Mouse (Mus musculus) heart, postnatal 25 days (tissue): Measurements from ENCODE around the gene Grb7. TPM values are rescaled to one million over a fixed set of nuclear protein-coding genes. Genes with fewer than 3 reads are reported as not detected.
A peak's percentile ranks its signal among the peaks of the same experiment; 100 is the strongest.

Experiments
- DNase-seq: peaks from one replicate; pipeline ENCODE4 v3.0.0; 2022; ENCODE audit warnings: low spot score
- intact Hi-C: fragments of 180-260 bp; cut with DNase I; formaldehyde crosslinking; loops from one replicate; pipeline ENCODE4 v1.15.1; 2025
- total RNA-seq, 2 experiments: library from RNA; stranded (reverse); gene quantifications; 2 replicates each; pipeline ENCODE4 v1.2.3; 2021

Gene Grb7
- total RNA-seq = not detected

DNA sequence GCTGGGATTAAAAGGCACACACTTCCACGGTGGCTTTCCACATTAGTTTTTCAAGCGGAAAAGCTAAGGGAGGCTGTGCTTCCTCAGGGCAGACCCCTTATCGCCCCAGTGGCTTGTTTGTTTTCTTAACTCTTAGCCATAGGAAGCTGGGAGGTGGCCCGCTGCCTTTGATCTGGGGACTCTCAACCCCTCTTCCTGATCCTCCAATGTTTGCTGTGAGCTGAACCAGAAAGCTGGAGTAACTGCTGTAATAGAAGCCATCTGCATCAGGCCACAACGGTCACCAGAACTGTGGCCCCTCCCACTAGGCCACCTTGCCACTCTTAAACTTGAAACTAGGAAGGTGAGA, at the start of gene Grb7:
TSS of gene Grb7 (plus strand) at position 182 of the 349 bp plus-strand sequence.
- intact Hi-C loops = no loop called here
- DNase-seq = no peak

DNA sequence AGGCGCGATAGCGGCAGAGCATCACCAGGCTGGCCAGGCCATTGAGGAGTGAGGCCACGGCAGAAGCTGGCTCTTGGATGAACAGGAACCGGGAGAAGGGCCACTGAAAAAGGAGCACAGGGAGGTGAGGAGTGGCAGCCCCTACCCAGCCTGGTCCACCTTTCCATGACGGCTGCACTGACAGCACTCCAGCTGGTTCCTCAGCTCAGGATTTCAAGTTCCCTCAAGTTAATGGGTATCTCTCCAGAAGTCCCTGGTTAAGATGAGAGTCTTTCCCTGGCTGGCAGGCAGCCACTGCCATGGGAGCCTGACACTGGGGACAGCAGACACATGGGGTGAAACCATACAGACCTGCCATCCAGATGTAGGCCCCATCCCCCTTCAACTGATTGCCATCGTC, 48.2 kb upstream of the Grb7 start:
- no peak for DNase-seq
- intact Hi-C loops = no loop called here

DNA sequence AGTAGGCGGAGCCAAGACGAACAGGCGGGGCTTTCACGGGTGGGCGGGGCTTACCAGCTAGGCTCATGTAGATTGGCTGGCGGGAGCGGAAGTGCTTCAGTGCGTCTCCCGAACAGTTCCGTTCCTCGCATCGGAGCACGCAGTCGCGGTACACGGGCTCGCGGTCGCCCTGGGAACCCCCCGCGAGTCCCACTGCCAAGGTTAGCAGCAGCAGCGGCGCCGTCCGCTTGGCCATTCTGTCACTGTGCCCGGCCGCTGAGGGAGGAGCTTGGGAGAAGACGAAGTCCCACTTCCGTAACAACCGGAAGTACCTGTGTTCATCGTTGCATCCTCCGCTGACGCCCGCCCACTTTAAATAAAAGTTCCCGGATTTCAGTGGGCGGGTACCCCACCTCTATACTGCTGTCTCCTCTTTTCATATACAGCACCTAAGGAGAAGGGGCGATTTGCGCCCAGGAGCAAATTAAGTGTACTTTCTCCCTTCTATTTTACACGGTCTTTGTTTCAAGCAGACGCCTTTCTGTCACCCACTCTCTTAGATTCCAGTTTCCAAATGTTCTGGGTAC, 46.0 kb upstream of the Grb7 start, which contains the start of gene Pgap3:
TSS of gene Pgap3 (minus strand) at position 330 of the 566 bp plus-strand sequence.
- intact Hi-C loops = loop anchor here (5.0 kb wide), 1 partner anchor 37 kb away; the partner anchor contains the start of gene Mien1

DNA sequence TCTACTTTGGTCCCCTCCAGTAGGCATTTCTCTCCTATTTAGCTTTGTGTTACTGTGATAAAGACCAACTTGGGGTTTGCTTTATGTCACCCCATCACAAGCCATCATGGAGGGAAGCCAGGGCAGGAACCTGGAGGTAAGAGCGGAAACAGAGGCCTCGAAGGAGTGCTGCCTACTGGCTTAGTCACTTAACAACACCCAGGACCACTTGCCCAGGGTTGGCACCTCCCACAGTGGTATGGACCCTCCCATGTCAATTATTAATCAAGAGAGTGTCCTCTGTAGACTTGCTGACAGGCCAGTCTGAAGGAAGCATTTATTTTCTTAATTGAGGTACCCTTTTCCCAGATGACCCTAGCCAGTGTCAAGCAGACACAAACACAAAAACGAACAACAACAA, 45.4 kb upstream of the Grb7 start:
- DNase-seq = no peak
- intact Hi-C loops = loop anchor here (5.0 kb wide), 1 partner anchor 36 kb away; the partner anchor contains the start of gene Mien1

More for the DNA sequence above, 46.0 kb upstream of the Grb7 start, which contains the start of gene Pgap3:
- peak; percentile 80 for DNase-seq

DNA sequence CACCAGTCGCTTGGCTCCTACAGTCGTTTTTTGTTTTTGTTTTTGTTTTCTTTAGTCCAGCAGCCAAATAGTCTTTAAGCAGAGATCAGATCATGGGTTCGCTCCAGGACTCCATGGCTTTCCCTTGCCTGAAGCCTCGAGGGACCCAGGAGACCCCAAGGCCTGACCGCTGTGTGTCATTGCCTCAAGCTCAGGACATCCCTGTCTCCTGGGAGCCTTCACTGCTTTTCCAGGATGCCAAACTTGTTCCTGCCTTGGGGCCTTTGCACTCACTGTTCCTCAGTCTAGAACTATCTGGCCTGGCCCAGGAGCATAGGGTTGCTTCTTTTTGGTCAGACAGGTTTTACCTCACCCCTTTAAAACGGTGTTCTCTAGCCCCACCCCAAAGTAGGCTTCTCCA, 39.6 kb upstream of the Grb7 start:
- intact Hi-C loops = no loop called here
- DNase-seq = no peak

DNA sequence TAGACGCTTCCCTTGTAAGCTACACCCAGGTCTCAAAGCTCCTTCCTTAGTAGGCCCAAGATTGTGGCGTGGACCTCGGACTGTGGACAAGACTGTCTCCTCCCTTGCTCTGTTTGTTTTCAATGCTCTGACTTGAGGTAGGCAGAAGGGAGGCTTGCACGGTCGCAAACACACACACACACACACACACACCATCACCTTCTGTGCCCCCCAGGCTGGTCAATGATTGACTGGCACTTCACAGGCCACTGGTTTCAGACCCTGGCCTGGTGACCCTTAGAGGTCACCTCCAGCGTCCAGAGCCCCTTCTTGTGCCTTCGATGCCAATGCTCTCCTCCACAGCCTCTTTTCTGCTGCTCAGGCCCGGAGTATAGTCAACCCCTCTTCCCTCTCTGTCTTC, 37.3 kb upstream of the Grb7 start:
- intact Hi-C loops = no loop called here
- no peak for DNase-seq

DNA sequence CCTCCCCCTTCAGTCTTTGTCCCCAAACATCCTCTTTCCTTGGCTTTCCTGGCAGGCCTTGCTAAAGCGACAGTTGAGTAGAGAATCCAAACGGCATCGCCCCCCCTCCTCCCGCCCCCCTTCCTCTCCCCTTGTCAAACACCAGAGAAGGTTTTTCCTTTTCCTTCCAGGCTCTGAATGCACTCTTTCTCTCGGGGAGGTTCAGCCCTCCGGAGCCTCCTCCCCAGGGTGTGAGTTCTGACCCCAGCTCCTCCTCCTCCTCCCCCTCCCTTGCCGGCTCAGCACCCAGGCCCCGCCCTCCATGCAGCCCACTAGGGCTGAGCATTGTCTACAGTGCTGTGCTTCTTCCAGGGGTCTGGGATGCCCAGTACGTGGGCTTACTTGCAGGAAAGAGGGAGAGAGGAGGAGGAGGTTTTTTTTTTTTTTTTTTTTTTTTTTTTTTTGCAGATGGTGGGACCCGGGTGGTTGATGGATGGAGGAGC, 36.8 kb upstream of the Grb7 start:
- no peak for DNase-seq
- intact Hi-C loops = no loop called here

DNA sequence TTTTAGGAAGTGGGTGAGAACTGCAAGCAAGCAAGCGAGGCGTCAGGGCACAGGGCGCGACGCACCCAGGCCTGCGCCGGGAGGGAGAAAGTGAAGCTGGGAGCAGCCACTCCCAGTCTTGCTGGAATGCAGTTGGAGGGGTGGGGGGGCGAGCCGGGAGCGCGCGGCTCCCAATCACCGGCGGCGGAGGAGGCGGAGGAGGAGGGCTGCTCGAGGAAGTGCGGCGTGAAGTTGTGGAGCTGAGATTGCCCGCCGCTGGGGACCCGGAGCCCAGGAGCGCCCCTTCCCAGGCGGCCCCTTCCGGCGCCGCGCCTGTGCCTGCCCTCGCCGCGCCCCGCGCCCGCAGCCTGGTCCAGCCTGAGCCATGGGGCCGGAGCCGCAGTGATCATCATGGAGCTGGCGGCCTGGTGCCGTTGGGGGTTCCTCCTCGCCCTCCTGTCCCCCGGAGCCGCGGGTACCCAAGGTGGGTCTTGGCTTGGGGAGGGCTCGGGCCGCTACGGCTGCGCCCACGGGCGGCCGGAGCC, 33.9 kb upstream of the Grb7 start, which contains the start of gene Erbb2:
TSS of gene Erbb2 (plus strand) at position 198 of the 524 bp plus-strand sequence.
- intact Hi-C loops = no loop called here

DNA sequence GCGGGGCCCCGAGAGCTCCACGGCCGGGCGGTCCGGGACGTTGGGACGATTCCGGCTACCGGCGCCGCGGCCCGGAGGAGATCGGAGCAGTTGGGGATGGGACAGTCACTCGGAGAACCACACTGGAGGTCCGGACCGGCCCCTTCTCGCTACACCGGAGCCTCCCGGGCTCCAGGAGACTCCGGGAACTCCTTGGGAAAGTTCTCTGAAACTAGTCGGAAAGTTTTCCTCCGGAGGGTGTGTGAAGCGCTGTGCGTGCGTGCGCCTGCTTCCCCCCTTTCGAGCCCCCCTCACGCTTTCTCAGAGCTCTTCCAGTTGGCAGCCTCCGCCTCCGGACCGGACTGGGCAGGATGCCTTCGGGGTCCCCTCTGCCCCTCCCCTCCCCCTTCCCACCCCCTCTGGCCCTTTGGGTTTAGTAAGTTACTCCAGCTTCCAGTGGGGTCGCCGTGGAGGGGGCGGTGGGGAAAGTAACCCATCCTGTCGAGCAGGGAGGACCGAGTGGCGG, 33.3 kb upstream of the Grb7 start:
- intact Hi-C loops = no loop called here
- no peak for DNase-seq

More for the DNA sequence above, 33.9 kb upstream of the Grb7 start, which contains the start of gene Erbb2:
- peak; percentile 55 for DNase-seq

DNA sequence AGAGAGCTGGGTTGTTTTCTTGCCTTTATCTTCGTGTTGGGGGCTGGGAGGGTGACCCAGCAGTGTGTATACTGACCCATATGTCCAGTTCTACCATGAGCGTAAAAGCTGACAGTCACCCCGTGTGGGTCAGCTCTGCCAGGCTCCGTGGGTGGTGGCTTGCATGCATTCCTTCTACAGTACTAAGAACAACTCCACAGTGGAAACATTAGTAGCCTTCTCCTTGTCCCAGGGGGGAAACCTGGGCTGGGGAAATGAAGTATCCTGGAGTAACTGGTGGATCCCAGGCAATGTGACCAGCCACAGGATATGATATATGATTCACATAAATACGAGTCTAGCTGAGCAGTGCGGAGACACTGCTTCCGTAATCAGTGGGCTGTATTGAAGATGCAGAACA, 32.5 kb upstream of the Grb7 start:
- intact Hi-C loops = no loop called here
- no peak for DNase-seq

DNA sequence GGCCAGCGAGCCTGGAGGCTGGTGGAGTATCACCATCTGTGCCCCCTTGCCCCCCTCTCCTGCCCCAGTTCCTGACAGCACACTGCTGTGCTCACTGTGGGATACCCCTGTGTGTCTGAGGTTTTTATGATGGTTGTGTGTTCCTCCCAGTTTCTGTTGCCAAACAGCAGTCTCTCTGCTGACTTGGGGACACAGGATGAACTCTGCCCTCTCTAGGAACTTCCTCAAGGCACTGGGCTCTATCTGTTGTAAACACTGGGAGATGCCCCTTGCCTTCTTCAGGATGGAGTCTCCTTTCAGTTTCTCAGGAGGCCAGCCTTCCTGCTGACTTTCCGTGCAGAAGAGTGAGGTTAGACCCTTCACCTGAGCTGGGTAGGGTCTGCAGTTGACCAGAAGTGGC, 32.0 kb upstream of the Grb7 start:
- no peak for DNase-seq
- intact Hi-C loops = no loop called here

DNA sequence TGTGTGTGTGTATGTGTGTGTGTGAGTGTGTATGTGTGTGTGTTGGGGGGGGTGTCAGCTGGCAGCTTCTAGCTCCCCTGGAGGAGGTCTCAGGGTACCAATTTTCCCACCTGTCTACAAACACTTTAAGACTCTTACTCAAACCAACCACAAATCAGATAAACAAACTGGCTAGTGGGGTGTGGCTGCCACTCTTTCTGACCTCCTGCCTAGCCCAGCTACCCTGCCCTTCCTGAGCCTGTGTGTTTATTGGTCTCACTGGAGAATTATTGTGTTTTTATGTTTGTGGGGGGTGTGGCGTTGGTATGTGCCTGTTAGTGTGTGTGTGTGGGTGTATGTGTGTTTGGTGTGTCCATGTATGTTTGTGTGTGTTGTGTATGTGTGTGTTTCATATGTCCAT, 29.1 kb upstream of the Grb7 start:
- no peak for DNase-seq

DNA sequence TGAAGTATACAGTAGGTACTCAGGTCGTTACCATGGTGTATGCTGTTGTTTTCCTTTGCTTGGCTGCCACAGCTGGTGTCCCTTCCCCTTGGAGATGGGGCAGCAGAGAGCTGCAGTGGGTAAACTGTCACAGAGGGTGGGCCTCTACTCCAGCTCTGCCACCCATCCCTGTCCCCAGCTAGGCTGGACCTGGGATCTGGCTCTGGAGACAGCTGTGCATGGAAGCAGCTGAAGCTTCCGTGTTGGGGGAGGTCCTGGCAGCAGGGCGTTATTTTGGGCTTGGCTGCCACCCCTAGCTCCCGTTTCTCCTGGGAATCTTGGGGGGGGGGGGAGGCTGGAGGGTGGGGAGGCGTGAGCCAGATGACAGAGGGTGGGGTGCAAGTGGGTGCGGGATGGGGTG, 27.9 kb upstream of the Grb7 start:
- intact Hi-C loops = no loop called here
- no peak for DNase-seq

More for the DNA sequence above, 29.1 kb upstream of the Grb7 start:
- intact Hi-C loops = no loop called here

DNA sequence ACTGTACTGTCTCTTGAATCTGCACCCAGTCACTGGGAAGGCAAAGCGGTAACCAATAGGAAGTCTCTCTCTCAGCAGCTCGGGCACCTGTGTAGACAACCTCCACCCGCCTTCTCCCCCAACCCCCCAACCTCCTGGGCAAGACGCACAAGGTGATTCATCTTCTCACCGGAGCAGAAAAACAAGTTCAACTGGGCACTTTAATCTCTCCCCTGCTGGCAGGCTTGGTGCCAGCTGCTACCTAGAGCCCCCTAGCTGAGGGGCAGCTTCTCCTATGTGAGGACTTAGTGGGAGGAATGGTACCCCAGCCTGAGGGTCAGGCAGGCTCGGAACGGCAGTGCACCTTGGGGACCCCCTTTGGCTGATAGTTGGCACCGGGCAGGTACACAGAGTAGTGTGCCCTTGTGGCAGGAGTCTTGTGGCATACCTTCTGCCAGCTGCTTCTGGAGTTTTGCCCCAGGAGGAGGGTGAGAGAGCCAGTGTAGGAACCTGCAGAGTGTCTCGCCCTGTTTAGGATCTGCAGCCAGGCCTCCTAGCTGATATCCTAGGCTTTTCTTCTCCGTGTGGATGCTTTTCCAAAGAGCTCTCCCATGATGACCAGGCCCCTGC, 27.2 kb upstream of the Grb7 start:
- intact Hi-C loops = no loop called here
- DNase-seq = no peak

DNA sequence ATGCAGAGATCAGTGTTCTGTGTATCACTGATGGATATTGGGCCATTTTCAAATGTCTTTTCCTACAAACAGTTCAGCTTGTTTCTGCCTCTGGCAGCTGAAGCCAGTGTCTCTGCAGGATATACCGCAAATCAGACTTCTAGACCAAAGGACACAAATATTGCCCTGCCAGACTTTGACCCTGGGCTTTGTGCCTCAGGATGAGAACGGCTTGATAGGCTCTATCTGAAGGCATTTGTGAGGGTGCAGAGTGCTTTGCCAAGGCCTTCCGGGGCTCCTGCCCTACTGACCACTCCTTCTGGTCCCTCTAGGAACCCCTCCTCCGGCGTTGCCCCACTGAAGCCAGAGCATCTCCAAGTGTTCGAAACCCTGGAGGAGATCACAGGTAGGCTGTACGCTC, 19.6 kb upstream of the Grb7 start:
- no peak for DNase-seq
- intact Hi-C loops = no loop called here

DNA sequence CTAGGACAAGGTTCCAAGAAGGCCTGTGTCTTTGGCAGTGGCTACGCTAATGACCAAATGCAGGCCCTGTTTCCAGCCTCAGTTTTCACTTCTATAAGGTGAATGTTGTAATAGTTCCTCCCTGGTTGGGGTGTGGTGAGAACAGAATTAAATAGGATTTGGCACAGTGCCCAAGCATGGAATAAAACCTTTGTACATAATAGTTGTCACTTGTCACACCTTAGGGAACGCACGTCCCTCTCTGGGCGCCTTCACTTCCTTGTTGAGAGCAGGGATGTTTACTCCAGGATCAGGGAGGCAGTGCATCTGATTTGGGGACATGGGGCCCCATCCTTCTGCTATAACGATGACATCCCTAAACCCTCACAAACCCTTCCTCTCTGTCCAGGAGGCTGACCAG, 17.8 kb upstream of the Grb7 start:
- intact Hi-C loops = no loop called here
- no peak for DNase-seq

DNA sequence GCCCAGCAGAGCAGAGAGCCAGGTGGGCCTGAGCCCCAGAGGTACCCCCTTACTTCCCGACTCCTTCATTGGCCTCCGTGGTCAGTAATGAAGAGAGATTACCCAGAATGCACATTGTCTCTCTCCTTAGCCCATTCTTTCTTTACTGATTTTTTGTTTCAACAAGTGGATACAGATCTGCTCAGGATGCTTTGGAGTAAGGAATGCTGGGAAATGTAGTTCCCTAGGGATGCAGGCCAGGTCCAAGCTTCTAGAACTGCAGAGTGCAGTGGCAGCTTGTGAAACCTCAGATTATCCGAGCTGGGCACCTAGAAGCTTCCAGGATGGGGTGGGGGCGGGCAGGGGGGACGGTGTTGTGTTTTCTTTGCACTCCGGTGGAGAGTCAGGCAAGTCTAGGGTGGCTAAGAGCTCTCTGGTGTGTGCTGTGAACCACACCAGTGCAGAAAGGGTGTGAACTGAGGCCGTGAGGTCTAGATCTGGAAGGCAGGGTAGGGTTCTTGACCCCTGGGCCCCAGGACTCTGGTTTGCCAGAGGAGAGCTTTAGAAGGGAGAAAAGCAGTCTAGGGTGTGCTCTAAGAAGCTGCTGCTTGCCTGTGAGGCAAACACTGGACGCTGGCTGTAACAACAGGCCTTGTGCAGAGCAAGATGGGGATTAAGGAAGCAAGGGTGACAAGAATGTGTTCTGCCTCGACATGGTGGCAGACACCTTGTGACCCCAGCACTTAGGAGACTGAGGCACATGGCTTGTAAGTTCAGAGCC, 14.3 kb upstream of the Grb7 start:
- DNase-seq = no peak
- intact Hi-C loops = no loop called here

DNA sequence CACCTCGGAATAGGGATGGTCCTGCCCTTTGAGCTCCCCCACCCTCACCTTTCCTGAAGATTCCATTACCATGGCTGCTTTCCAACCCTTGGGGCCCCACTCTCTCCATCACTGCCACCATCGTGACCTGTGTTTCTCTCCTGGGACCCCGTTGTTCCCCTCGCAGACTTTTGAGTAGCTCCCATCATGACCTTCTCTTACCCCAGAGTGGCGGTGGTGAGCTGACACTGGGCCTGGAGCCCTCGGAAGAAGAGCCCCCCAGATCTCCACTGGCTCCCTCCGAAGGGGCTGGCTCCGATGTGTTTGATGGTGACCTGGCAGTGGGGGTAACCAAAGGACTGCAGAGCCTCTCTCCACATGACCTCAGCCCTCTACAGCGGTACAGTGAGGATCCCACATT, 10.5 kb upstream of the Grb7 start:
- intact Hi-C loops = loop anchor here (5.0 kb wide), 1 partner anchor 33 kb away; the partner anchor contains the start of gene Pgap3
- no peak for DNase-seq

DNA sequence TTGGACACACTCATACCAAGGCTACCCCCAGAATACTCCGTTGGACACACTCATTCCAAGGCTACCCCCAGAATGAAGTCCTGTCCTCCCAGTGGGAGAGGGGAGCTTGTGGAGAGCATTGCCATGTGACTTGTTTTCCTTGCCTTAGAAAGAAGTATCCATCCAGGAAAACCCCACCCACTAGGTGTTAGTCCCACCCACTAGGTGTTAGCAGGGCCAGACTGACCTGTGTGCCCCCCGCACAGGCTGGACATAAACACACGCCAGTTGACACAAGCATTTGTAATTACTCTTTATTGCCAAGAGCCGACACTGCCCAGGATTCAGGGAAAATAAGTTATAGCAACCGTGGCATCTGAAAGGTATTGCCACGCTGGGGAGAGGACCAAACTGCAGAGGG, 8.8 kb upstream of the Grb7 start:
- intact Hi-C loops = loop anchor here (5.0 kb wide), 1 partner anchor 35 kb away; the partner anchor contains the start of gene Pgap3
- no peak for DNase-seq
